ENCODE assay signal across 8 mouse cellular contexts in genomic region chr7:144074718-144075117, GRCm38 (mm10).
DNase-seq lines count a peak whose midpoint lies in the region; ATAC-seq and TF ChIP-seq lines count a peak whose summit lies in the region.

No protein-coding gene starts in this region.

- peak; percentile 86 for DNase-seq in 3T3-L1 (ENCODE audit: low read depth, low spot score)
- peak; percentile 79 for DNase-seq in brain, embryonic 14.5 days (ENCODE audit: low read depth)
- peak; percentile 65 for DNase-seq in forelimb bud, embryonic 11.5 days (ENCODE audit: low read depth, low spot score)
- peak; percentile 47 to 76 for DNase-seq in layer of hippocampus, adult 18-20 months (ENCODE audit: low spot score in 2 of 2)
- peak; percentile 77 for DNase-seq in lung, postnatal 10 days
- DNase-seq in right cerebral cortex, postnatal 36 days (ENCODE audit: low spot score in 2 of 2) = peak; percentile 46 to 47

- no peak overlapping the region for H3K4me3 ChIP-seq in C2C12 (ENCODE audit: insufficient read depth, poor library complexity, severe bottlenecking)

- no peaks in the 10 kb centered on the region for H3K79me2 ChIP-seq in C2C12 (ENCODE audit: control insufficient read depth, insufficient read depth)

- H3K79me3 ChIP-seq in C2C12 (ENCODE audit: low read depth) = no peaks in the 10 kb centered on the region

- peak; percentile 50 for TF ChIP-seq CTCF in C2C12 (IDR thresholded peaks at IDR 0.05; ENCODE audit: control insufficient read depth, insufficient read depth, insufficient read length)
- TF ChIP-seq CTCF in brain, embryonic 14.5 days (IDR thresholded peaks at IDR 0.05; ENCODE audit: borderline replicate concordance, extremely low read depth, insufficient read depth, insufficient read length) = peak; percentile 86

- H3K27me3 ChIP-seq in C2C12 (ENCODE audit: control insufficient read depth, insufficient read depth, insufficient read length) = no peaks in the 10 kb centered on the region

- no peak for ATAC-seq in inflammation-experienced regulatory T-cells, adult 6 months

- H3ac ChIP-seq in C2C12 (ENCODE audit: control insufficient read depth, insufficient read length, low read depth) = no peak overlapping the region

- TF ChIP-seq POLR2A in brain, embryonic 14.5 days (IDR thresholded peaks at IDR 0.05; ENCODE audit: borderline replicate concordance, extremely low read depth, insufficient read depth, insufficient read length, poor library complexity, severe bottlenecking) = no peak

- no peaks in the 10 kb centered on the region for H3K36me3 ChIP-seq in C2C12 (ENCODE audit: control insufficient read depth, insufficient read depth)

TF ChIP-seq in C2C12, 6 proteins besides CTCF, POLR2A, EP300 and RAD21:
- TF ChIP-seq USF1 (IDR thresholded peaks at IDR 0.05; ENCODE audit: low read depth) (no peak), CEBPB (IDR thresholded peaks at IDR 0.05; ENCODE audit: low read depth) (no peak), MAX (IDR thresholded peaks at IDR 0.05) (no peak), FOSL1 (IDR thresholded peaks at IDR 0.05; ENCODE audit: insufficient read depth, low read length, poor library complexity, severe bottlenecking) (no peak), MYOD1 (IDR thresholded peaks at IDR 0.05; ENCODE audit: control insufficient read depth, insufficient read length, low read depth) (no peak), MYOG (IDR thresholded peaks at IDR 0.05; ENCODE audit: control insufficient read depth, extremely low read depth, insufficient read length) (no peak)
TF ChIP-seq in C2C12: peak in this region for 0.
